Mouse (Mus musculus): ENCODE results near the gene Btnl1.

Btnl1 gene

DNA sequence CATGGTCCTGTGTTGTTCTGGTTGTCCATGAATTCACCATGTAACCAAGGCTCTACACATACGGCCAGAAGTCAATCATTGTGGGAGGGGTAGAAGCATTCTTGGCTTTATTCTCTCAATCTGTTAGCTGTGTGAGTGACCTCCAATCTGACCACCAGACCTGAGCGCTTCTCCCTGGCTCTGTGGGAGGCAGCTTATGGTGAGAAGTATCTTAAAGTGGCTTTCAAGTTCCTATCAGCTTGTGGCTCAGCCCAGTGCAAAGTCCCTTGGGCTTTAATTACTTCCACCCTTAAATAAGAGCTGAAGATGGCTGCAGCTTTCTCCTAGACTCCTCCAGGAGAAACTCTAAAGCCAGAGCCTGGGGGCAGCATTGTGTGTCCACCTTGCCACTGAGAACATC is at the start of gene Btnl1:
Gene Btnl1, plus strand, starts transcription at position 286 of the 400 bp plus-strand sequence.
- no peak for DNase-seq (ENCODE audit: low spot score)

- no peak for DNase-seq (ENCODE audit: low spot score)
Measured at GRCm38 (mm10) chr17:34329807-34330206, 47.1 kb upstream of the Btnl1 start.

DNA sequence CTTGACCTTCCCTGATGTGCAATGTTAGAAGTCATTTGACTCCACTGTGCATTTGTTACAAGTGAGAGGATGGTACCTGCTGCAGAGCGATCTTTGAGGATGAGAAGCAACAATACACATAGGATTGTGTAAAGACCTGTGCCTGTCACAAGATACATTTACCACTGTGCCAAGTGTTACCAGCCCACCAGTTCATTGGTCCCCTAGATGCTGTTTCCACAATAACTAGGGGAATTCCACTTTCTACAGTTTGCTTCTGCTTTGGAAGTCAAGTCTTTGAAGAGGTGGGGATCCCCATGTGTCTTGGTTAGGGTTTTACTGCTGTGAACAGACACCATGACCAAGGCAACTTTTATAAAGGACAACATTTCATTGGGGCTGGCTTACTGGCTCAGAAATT is 45.7 kb upstream of the Btnl1 start:
- no peak for DNase-seq (ENCODE audit: low spot score)

GRCm38 (mm10) chr17:34340619-34341402 is 36.1 kb upstream of the Btnl1 start:
- no peak for DNase-seq (ENCODE audit: low spot score)

DNA sequence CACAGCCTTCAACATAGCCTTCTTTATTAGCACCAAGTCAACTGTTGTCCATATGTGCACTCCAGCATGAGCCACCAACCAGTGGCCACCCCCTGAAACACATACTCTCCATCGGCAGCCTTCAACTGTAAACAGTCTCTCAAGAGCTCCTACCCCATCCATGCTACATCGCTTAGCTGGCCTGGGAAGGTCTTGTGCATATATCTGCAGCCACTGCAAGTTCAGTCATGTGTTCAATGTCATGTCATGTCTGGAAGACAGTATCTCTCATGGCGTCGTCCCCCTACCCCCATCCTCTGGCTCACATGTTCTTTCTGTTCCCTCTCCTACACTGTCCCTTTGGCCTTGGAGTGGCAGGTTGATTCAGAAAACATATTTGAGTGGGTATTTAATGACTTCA is 32.0 kb upstream of the Btnl1 start:
- DNase-seq (ENCODE audit: low spot score): no peak

DNA sequence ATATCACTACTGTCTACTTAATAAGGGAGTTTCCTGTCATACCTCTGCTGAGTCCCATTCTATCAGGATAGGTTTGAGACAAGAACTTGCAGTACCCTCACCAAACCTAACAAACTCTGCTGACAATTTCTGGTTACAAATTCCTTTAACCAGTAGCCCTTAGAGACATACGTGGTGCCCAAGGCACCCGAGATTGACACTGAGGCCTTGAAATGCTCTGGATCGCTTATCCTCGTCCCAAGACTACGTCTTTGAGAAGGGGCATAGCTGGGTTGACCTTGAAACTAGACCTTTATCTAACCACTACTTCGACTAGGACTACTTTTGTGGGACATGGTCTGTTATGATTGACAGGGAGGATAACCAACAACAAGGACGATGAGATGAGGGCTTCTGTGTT is 31.4 kb upstream of the Btnl1 start:
- no peak for DNase-seq (ENCODE audit: low spot score)

DNA sequence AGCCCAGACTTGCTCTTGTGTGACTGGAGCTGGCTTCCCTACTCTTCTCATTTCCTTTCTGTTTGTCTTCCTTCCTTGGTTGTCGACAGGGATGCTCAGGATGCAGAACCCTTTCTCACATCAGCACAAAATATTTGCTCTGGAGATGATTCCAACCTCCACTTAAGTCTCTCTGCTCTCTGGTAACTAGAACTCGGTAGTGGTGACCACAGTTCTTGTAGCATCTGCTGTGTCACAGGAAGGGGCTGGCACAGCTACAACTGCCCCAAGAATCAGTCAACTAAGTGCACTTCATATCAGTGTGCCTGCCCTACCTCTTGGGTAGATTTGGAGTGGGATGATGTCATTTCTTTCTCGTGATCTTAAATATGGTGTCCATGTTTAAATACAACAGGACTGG is 30.9 kb upstream of the Btnl1 start:
- no peak for DNase-seq (ENCODE audit: low spot score)

DNA sequence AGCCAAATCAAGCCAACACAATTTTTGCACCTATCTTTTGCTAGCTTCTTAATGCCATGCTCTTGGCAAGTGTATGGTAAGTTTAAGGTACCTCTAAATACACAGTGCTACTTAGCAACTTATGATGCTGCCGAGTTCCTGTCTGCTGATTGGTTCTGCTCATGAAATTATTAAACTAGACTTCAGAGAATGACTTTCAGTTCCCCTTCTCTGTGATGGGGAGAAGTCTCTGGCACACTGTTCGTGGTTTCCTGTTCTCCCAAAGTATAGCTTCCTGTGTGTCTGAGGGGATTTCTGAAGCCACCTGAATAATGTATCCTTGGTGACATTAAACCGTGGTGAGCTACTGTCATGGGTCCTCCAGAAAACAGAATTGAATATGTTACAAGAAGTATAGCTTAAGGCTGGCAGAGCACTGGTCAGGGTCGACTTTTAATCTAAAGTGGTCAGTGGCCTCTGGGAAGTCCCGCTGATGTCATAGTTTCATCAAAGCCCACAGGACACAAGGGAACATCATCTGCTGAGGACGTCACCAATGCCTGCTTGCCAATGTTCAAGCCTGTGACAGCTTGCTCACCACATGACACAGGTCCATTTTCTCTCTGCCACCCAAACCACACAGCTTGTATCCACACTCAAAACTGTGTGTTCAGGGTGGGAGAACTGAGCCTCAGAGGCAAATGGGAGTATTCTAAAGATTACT is 29.2 kb upstream of the Btnl1 start:
- DNase-seq (ENCODE audit: low spot score): no peak

GRCm38 (mm10) chr17:34349429-34349828 is 27.5 kb upstream of the Btnl1 start:
- peak; percentile 24 for DNase-seq (ENCODE audit: low spot score)

DNA sequence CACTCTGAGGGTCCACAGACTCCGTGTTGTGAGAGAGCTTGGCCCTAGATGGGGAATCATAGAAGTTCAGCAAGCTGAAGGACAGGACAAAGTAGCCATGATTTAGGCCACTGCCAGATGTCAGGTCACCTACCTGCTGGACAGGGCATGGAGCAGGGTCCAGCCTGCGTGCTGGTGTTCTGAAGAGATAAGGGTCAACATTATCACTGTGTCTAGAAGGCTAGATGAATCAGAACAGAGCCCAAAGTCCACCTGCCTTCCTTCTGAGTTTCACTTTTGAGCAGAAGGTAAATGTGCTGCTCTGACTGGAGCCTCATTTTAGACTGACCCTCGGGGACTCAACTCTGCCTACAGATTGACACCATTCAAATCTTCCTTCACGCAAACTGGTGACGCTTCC is 22.4 kb upstream of the Btnl1 start, which contains the start of gene Btnl2:
Gene Btnl2, plus strand, starts transcription at position 284 of the 400 bp plus-strand sequence.
- DNase-seq (ENCODE audit: low spot score): no peak

GRCm38 (mm10) chr17:34354940-34355339 is 22.0 kb upstream of the Btnl1 start:
- DNase-seq (ENCODE audit: low spot score): no peak

GRCm38 (mm10) chr17:34362954-34363546 is 13.9 kb upstream of the Btnl1 start:
- no peak for DNase-seq (ENCODE audit: low spot score)

GRCm38 (mm10) chr17:34363676-34364310 is 13.1 kb upstream of the Btnl1 start:
- DNase-seq (ENCODE audit: low spot score): no peak

- DNase-seq (ENCODE audit: low spot score): no peak
Measured at GRCm38 (mm10) chr17:34365031-34365430, 11.9 kb upstream of the Btnl1 start.

- DNase-seq (ENCODE audit: low spot score): no peak
Measured at GRCm38 (mm10) chr17:34370563-34370962, 6.4 kb upstream of the Btnl1 start.

DNA sequence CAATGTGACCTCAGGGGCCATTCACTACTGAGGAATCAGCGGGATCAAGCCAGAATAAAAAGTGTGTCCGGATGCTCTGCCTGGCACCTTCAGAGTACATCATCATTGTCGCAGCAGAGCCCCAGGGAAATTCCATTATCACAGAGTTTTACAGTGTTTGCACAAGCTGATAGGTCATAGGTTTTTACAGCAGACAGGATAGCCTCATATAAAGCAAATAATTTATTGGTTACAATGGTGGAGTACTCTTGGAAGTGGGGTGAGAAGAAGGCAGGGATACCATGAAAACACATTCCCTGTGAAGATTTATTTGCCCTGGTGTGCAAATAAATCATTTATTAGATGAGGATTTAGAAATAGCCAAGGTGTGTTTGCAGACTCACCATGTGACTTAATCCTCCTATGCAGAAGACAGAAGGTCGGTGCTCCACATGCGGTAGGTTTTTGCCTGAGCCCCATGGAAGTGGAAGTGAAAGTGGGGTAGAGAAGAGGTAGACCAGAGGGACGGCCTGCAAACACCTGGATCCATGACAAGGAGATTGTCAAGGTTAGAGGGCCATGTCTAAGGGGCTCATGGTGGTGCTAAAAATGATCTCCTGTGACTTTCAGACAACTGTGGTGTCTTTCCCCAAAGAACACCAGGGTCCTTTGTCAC is 3.8 kb upstream of the Btnl1 start:
- DNase-seq (ENCODE audit: low spot score): no peak

DNA sequence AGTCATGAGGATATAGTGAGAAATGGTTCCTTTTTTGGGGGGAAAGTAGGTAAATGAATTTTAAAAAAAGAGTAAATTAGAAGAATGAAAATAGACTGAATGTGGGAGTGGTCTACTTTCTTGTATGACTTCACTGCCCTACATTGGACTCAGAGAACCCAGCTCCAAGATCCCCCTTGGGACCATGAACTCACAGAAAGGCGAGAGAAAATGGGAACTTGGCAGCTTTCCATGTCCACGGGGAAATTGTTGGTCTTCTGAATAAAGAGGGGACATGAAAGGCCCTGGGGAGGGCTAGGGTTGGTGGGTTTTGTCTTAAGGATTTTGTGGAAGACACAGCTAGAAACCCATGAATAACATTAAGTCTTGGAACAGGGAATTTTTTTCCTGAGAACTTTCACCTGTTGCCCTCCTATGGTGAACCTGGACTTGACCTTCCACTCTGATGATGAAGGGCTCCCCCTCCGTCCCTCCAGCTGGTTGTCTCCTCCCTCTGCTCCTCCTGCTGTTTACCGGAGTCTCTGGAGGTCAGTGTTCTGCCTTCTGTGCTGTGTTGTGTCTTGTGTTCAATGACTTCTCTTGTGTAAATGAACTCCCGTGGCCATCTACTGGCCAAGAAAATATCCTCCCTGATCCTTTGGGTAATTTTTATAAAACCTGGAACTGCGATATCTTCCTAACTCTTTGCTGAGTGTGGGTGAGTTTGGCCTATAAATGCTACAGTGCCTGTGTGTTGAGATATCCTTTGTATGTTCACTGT is 698 bp downstream of the Btnl1 start:
- no peak for DNase-seq (ENCODE audit: low spot score)

GRCm38 (mm10) chr17:34378716-34379115 is 1.8 kb downstream of the Btnl1 start:
- no peak for DNase-seq (ENCODE audit: low spot score)

- no peak for DNase-seq (ENCODE audit: low spot score)
Measured at GRCm38 (mm10) chr17:34379451-34379850, 2.5 kb downstream of the Btnl1 start.

GRCm38 (mm10) chr17:34381876-34382275 is 4.9 kb downstream of the Btnl1 start:
- no peak for DNase-seq (ENCODE audit: low spot score)

DNA sequence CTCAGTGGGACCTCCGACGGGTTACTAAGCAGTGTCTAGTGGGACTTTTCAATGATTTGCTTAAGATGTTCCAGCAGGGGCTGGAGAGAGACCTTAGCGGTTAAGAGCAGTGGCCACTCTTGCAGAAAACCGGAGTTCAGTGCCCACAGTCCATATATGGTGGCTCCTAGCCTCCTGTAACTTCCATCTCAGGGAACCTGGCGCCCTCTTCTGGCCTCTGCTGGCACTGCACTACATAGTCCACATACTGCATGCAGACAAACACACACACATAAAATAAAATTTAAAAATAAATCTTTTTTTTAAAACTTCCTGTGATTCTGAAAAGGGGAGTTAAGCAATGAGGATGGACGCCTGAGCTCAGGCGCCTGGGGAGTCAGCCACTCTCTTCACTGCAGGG is 6.3 kb downstream of the Btnl1 start:
- no peak for DNase-seq (ENCODE audit: low spot score)

Measured in urinary bladder, postnatal 10 days (tissue).